Mouse (Mus musculus): ENCODE results near the gene Smpd4. TPM values are rescaled to one million over a fixed set of nuclear protein-coding genes. Genes with fewer than 3 reads are reported as not detected.

Gene Smpd4
- polyA plus RNA-seq, 1 experiment from 2014 or later: 23.8 TPM

- H3K36me3 ChIP-seq: peaks cover 70% of the 10 kb centered on the region
- no peaks in the 10 kb centered on the region for H3K27me3 ChIP-seq
- H3K4me3 ChIP-seq: no peak overlapping the region
- no peaks in the 10 kb centered on the region for H3K4me1 ChIP-seq (replicated peaks)
- no peak overlapping the region for H3K27ac ChIP-seq
- no peaks in the 10 kb centered on the region for H3K9me3 ChIP-seq
- no peak overlapping the region for H3K4me2 ChIP-seq
- 95% methylated on average over 9 of the region's 9 CpGs for WGBS
- H3K9ac ChIP-seq: no peak overlapping the region
- no peak for ATAC-seq (ENCODE audit: low FRiP score)
These were observed 21.6 kb downstream of the Smpd4 start for GRCm38 (mm10) chr16:17640706-17641105.

DNA sequence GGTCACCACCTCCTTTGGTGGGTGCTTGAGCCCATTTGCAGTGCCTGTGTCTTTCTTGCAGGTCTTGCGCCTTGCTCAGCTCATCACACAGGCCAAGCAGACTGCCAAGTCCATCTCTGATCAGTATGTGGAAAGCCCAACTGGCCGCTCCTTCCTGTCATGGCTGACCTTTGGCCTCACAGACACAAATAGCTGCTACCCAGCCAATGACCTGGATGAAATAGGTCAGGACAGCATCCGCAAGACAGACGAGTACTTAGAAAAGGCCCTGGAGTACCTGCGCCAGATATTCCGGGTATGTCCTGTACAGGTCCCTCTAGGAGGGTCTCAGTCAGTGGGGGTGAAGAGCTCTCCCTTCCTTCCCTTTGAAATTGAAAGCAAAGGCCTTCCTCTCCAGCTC is 22.1 kb downstream of the Smpd4 start:
- no peak for ATAC-seq (ENCODE audit: low FRiP score)
- Histone ChIP-seq H3K4me3 (no peak overlapping the region), H3K9me3 (no peaks in the 10 kb centered on the region), H3K9ac (no peak overlapping the region), H3K27me3 (no peaks in the 10 kb centered on the region), H3K27ac (no peak overlapping the region), H3K4me2 (no peak overlapping the region), H3K36me3 (peaks cover 66% of the 10 kb centered on the region), H3K4me1 (replicated peaks) (peaks cover 3% of the 10 kb centered on the region)
- WGBS: 75% methylated on average over 6 of the region's 6 CpGs

- WGBS: 86% methylated on average over 8 of the region's 8 CpGs
- peaks cover 63% of the 10 kb centered on the region for H3K36me3 ChIP-seq
- no peak overlapping the region for H3K27ac ChIP-seq
These were observed 23.2 kb downstream of the Smpd4 start for GRCm38 (mm10) chr16:17642311-17642710.

DNA sequence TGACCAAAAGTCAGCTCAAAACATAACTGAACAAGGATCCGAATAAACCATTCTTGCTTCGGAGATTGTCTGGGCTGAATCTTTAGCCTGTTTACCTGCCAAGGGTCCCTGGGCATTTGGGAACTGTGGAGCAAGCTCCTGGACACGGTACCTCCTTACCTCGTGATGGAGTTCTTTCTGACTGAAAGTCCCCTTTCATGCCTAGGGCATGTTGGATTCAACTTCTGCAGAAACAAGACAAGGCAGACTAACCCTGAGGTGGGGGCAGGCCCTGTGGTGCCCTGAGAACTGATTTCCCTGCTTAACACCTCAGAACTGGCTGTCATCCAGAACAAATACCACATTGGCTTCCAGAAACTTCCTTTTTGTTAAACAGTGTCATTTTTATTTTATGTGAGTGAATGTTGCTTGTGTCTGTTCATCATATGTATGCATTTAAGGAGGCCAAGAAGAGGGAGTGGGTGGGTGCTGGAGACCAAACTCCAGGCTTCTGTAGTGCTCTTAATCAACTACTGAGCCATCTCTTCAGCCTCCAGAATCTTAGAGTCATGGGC is 24.4 kb downstream of the Smpd4 start:
- Histone ChIP-seq H3K36me3 (peaks cover 63% of the 10 kb centered on the region), H3K4me2 (no peak overlapping the region), H3K27me3 (0 out of 2 replicates have a peak, but pooled peaks cover 4% of the 10 kb centered on the region), H3K27ac (no peak overlapping the region), H3K4me3 (no peak overlapping the region), H3K9ac (no peak overlapping the region), H3K4me1 (replicated peaks) (peaks cover 19% of the 10 kb centered on the region), H3K9me3 (no peaks in the 10 kb centered on the region)
- 93% methylated on average over 4 of the region's 4 CpGs for WGBS
- no peak for ATAC-seq (ENCODE audit: low FRiP score)

More at GRCm38 (mm10) chr16:17642311-17642710, 23.2 kb downstream of the Smpd4 start:
- H3K9ac ChIP-seq: peak overlapping the region; percentile 35; the same call in 1 of the 2 replicates
- H3K4me1 ChIP-seq (replicated peaks): peaks cover 12% of the 10 kb centered on the region
- H3K9me3 ChIP-seq: no peaks in the 10 kb centered on the region
- no peaks in the 10 kb centered on the region for H3K27me3 ChIP-seq
- no peak for ATAC-seq (ENCODE audit: low FRiP score)
- no peak overlapping the region for H3K4me3 ChIP-seq
- H3K4me2 ChIP-seq: no peak overlapping the region

DNA sequence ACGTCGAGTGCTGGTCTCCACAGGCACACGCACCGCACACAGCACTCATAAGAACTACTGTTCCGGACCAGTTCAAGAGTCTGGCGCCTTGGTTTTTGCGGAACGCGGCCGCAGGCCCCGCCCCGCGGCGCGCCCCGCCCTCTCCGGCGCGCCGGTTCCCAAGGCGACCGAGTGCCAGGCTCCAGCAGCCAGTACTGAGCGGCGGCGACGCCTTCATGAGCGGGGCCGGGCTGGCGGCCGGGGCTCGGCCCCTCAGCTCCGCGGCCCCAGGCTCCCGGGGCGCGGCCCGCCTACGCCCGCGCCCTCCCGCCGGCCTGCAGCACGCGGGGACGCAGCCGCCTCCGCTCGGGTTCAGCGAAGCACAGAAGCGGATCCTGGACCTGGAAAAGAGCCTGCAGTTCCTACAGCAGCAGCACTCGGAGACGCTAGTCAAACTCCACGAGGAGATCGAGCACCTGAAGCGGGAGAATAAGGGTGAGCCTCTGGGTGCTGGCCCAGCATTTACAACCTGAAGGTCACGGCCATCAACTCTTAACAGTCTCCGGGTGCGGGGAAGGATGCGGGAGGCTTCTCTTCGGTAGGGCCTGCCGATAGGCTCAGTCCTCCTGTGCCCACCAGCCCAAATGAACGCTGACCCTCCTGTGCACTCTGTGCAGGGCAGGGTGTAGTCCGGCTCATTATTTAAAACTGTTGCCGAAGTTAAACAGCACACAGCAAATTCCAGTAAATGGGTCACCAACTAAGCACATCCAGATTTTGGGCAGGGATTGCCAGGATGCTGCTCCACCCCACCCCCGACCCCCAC is 27.4 kb downstream of the Smpd4 start, which contains the start of gene Ccdc74a:
TSS of gene Ccdc74a (plus strand) at position 161 of the 805 bp plus-strand sequence.
- peak; percentile 94 for ATAC-seq (ENCODE audit: low FRiP score)
- Histone ChIP-seq H3K4me1 (replicated peaks) (peaks cover 19% of the 10 kb centered on the region), H3K27me3 (0 out of 2 replicates have a peak, but pooled peaks cover 4% of the 10 kb centered on the region), H3K27ac (peak within 1 kb of the TSS; percentile 69), H3K9ac (peak within 1 kb of the TSS; percentile 84), H3K36me3 (peaks cover 62% of the 10 kb centered on the region), H3K9me3 (no peaks in the 10 kb centered on the region), H3K4me3 (peak within 1 kb of the TSS; percentile 62), H3K4me2 (peak within 1 kb of the TSS; percentile 87)
- WGBS: 2% methylated on average over 65 of the region's 65 CpGs

DNA sequence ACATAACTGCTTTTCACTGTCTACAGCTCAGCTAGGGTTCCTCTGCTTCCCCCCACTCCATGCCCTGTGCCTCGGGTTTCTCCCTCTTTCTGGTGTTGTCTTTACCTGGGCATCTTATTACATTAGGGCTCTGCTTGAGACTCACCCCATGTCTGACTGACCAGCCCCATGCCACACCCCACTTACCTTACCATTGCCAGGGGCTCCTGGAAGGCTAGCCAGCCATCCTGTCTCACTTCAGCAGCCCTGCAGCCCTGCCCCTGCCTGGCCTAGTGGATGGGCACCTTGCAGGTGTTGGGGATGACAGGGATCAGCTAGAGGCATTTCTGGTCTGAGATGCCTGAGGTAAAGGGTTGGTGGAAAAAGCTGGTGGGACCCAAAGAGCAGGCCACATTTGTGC is 28.0 kb downstream of the Smpd4 start:
- H3K27me3 ChIP-seq: 0 out of 2 replicates have a peak, but pooled peaks cover 4% of the 10 kb centered on the region
- H3K9ac ChIP-seq: peak overlapping the region; percentile 84
- H3K9me3 ChIP-seq: no peaks in the 10 kb centered on the region
- no peak overlapping the region for H3K27ac ChIP-seq
- H3K36me3 ChIP-seq: peaks cover 64% of the 10 kb centered on the region
- WGBS: 35% methylated on average over 1 of the region's 1 CpGs
- ATAC-seq (ENCODE audit: low FRiP score): peak; percentile 19; the same call in 1 of the 2 replicates
- peaks cover 19% of the 10 kb centered on the region for H3K4me1 ChIP-seq (replicated peaks)
- peak overlapping the region; percentile 62 for H3K4me3 ChIP-seq
- peak overlapping the region; percentile 87 for H3K4me2 ChIP-seq

- Histone ChIP-seq H3K9me3 (no peaks in the 10 kb centered on the region), H3K4me2 (peak overlapping the region; percentile 87), H3K27me3 (0 out of 2 replicates have a peak, but pooled peaks cover 4% of the 10 kb centered on the region), H3K36me3 (peaks cover 64% of the 10 kb centered on the region), H3K9ac (peak overlapping the region; percentile 84; the same call in 1 of the 2 replicates), H3K27ac (no peak overlapping the region), H3K4me1 (replicated peaks) (peaks cover 19% of the 10 kb centered on the region), H3K4me3 (no peak overlapping the region)
- no peak for ATAC-seq (ENCODE audit: low FRiP score)
- 83% methylated on average over 10 of the region's 10 CpGs for WGBS
These were observed 28.6 kb downstream of the Smpd4 start for GRCm38 (mm10) chr16:17647566-17648340.

DNA sequence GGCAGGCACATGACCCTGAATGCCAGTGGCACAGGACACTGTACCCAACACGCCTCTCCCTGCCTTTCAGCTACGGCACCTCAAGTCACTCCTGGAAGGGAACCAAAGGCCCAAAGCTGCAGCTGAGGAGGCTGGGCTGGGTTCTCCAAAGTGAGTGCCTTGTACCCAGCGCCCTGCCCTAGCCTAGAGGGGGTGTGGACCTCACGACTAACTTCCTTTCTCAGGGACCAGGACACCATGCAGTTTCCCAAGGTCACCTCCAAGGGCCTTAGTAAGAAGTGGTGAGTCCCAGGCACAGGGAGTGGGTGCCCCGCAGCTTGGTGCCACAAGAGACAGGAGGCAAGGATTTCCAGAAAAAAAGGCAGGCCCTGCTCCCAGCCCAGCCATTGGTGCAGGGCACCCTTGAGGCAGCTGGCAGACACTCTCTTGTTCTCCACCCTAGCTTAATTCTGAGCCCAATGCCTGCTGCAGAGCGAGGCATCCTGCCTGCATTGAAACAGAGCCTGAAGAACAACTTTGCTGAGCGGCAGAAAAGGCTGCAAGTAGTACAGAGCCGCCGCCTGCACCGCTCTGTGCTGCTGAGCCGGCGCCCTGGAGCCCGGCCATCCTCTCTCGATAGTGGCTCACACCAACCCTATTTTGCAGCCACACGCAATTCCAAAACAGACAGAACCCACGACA is 30.9 kb downstream of the Smpd4 start:
- WGBS: 89% methylated on average over 16 of the region's 16 CpGs
- Histone ChIP-seq H3K9ac (no peak overlapping the region), H3K4me1 (replicated peaks) (peaks cover 19% of the 10 kb centered on the region), H3K4me2 (no peak overlapping the region), H3K4me3 (no peak overlapping the region), H3K27ac (no peak overlapping the region), H3K36me3 (peaks cover 75% of the 10 kb centered on the region), H3K9me3 (no peaks in the 10 kb centered on the region), H3K27me3 (0 out of 2 replicates have a peak, but pooled peaks cover 4% of the 10 kb centered on the region)
- ATAC-seq (ENCODE audit: low FRiP score): no peak

- peaks cover 81% of the 10 kb centered on the region for H3K36me3 ChIP-seq
- no peak overlapping the region for H3K4me2 ChIP-seq
- H3K9me3 ChIP-seq: no peaks in the 10 kb centered on the region
- no peak overlapping the region for H3K4me3 ChIP-seq
- WGBS: 87% methylated on average over 1 of the region's 1 CpGs
- 0 out of 2 replicates have a peak, but pooled peaks cover 4% of the 10 kb centered on the region for H3K27me3 ChIP-seq
- no peak for ATAC-seq (ENCODE audit: low FRiP score)
- H3K27ac ChIP-seq: no peak overlapping the region
- H3K4me1 ChIP-seq (replicated peaks): peaks cover 19% of the 10 kb centered on the region
- H3K9ac ChIP-seq: no peak overlapping the region
These were observed 31.6 kb downstream of the Smpd4 start for GRCm38 (mm10) chr16:17650711-17651110.

DNA sequence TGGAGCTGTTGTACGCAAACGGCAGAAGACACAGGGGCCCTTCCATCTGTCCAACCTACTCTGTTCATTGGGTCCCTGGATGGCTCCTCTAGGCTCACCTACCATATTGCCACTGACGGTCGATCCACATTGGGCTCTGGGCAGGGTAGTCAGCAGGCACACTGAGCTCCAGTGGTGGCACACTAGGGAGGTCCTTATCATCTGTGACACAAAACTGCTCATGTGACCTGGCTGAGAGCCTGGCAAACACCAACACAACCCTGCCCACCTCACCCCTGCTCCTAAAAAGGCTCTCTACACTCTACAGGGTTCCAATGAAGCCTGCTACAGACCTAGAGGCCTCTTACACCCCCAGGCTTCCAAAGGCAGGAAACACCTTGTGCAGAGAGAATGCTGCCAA is 33.5 kb downstream of the Smpd4 start:
- H3K4me1 ChIP-seq (replicated peaks): peaks cover 4% of the 10 kb centered on the region
- peaks cover 88% of the 10 kb centered on the region for H3K36me3 ChIP-seq
- 0 out of 2 replicates have a peak, but pooled peaks cover 4% of the 10 kb centered on the region for H3K27me3 ChIP-seq
- 86% methylated on average over 4 of the region's 4 CpGs for WGBS
- no peak overlapping the region for H3K4me2 ChIP-seq
- no peak overlapping the region for H3K4me3 ChIP-seq
- no peak overlapping the region for H3K27ac ChIP-seq
- no peak overlapping the region for H3K9ac ChIP-seq
- no peaks in the 10 kb centered on the region for H3K9me3 ChIP-seq
- ATAC-seq (ENCODE audit: low FRiP score): no peak

DNA sequence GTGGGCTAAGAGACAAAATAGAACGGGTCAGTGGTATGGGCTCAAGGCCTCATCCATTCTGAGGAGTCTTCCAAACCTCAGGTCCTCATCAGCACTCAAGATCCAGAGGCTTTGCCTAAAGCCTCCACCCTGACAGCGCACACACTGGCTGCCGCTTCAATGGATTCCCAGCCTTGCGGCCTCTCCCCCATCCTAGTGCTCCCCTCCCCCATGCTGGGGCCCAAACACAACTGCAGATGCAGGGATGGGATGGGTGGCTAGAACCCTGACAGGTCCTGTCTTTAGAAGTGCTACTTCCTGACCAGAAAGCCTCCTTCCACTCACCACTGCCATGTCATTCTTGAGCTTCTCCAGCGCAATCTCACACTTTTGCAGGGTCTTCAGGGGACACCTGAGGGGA is 34.4 kb downstream of the Smpd4 start:
- H3K27ac ChIP-seq: no peak overlapping the region
- no peaks in the 10 kb centered on the region for H3K9me3 ChIP-seq

More for the DNA sequence above, 34.4 kb downstream of the Smpd4 start:
- no peak overlapping the region for H3K9ac ChIP-seq
- no peak for ATAC-seq (ENCODE audit: low FRiP score)
- H3K36me3 ChIP-seq: peaks cover 90% of the 10 kb centered on the region
- no peaks in the 10 kb centered on the region for H3K27me3 ChIP-seq
- no peak overlapping the region for H3K4me2 ChIP-seq
- H3K4me1 ChIP-seq (replicated peaks): no peaks in the 10 kb centered on the region
- H3K4me3 ChIP-seq: no peak overlapping the region
- 95% methylated on average over 5 of the region's 5 CpGs for WGBS

Data from hindbrain, embryonic 13.5 days (tissue).